Mouse (Mus musculus): Measurements from ENCODE around the gene Slc17a2.

Slc17a2 gene

DNA sequence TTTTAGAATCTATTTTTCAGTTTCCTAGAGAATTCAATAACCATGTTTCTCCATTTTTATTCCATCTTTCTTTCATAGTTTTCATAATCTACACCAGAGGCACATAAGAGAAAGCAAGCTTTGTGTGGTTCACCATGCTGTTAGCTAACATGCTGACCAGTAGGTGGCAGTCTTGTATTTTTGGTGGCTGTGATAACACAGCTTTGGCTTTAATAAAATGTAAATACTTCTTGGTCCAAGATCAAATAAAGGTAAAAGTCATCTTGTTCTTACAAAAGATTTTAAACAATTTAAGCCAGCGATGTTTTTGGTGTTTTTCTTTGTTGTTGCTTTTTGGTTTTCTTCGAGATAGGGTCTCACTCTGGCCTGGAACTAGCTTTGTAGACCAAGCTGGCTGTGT lies 14.3 kb upstream of the Slc17a2 start:
- peak; percentile 95 for ATAC-seq (ENCODE audit: low TSS enrichment)

DNA sequence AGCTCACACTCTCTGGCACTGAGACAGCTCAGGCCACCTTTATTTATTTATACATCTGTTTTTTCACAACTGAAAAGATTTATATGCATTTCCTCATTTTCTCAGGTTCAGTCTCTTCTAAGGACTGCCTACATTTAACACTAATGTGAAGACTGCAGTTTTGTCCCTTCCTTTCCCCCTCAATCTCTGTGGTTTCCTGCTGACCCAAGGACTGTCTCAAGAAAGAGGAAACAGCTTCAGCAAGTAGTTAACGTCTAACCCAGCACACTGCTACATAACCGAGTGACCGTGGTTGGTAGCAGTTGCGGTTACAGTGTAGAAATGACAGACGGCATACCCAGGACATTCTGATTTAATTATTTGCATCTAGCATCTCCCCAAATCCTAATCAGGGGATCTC lies 7.4 kb upstream of the Slc17a2 start:
- no peak for ATAC-seq (ENCODE audit: low TSS enrichment)

DNA sequence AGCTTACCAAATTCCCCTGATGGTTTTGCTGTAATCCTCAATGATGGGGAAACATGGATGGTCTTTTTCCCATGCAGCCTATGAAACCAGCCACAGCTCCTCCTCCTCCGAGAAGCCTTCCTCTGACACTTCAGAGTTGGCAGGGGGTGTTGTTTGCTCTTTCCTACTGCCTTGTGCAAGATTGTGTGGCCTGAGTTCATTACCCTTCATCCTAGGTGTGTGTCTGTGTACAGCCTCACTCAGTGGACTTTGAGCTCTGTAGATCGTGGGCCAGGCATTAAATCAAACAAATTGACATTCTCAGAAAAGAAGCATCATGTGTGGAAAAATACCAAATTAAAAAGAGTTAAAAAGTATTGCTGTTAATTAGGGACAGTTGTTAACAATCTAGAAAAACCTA lies 2.3 kb upstream of the Slc17a2 start:
- no peak for ATAC-seq (ENCODE audit: low TSS enrichment)

DNA sequence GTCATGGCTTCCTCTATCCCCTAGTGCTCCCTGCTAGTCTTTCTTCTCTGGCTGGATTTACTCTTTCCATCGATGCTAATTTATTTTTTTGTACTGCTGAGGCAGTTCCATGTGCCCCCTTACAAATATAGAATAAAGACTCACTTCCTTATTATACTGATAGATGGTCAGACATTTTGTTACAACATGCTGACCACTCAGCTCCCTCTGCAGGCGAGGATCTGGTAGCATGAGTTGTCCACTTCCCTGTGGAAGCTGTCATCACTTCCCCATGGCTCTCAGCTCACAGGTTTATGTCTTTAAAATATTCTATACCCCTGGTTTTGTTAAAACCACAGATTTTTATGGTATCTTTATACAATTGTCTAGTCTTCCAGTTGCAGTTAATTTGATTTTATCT lies 9.4 kb downstream of the Slc17a2 start:
- no peak for ATAC-seq (ENCODE audit: low TSS enrichment)

DNA sequence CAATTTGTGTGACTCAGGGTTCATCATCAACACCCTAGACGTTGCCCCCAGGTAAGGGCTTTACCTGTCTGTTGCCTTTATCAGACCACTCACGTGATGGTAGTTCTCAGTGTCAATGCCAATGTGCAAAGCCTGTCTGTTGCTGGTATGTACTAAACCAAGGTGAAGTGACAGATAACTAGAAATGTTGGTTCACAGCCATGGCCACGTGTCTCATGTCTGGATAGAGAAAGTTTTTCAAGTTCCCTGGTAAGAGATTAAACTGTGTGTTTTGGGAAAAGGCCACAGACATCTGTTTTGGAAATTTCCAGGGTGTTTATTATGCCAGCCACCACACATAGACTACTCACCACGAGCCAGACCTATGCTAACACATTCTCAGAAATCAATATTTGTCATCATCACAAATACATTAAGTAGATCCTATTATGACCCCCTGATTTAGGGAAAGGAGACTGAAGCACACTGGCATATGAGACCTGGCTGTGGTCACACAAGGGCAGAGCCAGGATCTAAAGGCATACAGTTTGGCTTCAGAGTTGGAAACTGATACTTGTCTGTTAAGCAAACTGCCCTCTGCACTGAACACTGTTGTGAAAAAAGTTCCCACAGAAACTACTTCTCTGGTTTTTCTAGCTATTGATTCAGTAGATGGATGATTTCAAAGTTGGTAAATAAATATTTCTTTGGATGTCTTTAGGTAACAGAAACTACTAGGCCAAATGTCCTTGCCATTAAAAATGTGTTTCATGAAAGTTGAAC lies 13.6 kb downstream of the Slc17a2 start:
- ATAC-seq (ENCODE audit: low TSS enrichment): no peak

DNA sequence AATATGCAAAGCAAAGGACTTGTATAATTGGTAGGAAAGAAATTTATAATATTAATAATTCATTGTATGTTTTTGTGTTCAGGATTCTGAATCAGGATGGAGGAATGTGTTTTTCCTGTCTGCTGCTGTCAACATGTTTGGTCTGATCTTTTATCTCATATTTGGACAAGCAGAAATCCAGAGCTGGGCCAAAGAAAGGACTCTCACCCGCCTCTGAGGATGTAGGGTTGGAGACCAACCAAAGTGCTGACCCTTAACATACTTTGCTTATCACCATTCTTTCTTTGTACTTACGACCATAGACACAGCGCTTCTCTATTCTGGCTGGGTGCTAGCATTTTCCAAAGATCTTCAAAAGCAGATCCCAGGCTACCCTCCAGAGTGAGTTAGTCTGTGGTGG lies 15.4 kb downstream of the Slc17a2 start:
- no peak for ATAC-seq (ENCODE audit: low TSS enrichment)

DNA sequence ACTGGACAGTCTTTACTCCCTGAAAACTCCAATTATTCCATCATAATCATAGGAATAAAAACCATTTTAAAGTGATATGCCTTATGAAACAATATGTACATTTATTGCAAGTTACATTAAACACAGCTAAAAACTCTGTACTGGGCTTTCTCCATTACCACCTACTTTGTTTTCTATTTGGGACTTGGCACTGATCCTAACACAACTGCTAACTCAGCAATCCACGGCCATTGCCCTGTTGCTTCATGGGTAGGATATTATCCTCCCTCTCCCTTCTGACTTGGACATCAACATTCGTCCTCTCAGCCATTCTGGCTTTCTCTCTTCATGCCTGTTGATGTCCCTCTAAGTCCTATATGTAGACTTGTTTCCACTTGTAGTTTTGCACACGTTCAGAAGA lies 19.8 kb downstream of the Slc17a2 start:
- ATAC-seq (ENCODE audit: low TSS enrichment): no peak

DNA sequence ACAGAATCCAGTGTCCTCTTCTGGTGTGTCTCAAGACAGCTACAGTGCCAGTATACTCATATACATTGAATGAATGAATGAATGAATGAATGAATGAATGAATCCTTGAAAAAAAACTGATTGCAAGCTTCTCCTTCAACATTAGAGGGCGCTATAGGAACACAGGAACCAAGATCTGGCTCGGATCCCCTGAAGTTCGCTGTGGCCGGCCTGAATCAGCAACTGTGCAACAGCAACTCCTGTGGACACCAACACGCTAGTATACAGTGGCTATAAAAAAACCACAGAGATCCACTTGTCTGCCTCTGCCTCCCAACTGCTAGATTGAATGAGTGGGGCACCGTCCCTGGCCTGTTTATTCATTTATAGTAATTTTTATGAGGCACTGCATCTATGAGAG lies 26.3 kb downstream of the Slc17a2 start:
- ATAC-seq (ENCODE audit: low TSS enrichment): peak; percentile 83

DNA sequence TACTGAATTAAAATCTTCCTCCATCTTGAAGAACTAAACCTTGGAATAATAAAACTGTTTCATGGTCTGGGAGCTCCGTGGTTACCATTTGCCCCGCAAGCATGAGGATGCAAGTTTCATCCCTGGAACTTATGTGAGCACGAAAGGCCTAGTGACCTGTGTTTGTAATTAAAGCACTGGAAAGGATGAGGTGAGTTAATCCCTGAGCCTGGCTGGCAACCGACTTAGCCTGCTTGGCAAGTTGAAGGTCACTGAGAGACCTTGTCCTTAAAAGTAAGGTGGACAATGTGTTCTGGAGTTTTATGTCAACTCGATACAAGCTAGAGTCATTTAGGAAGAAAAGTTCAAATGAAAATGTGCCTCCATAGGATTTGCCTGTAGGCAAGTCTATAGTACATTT lies 28.0 kb downstream of the Slc17a2 start:
- ATAC-seq (ENCODE audit: low TSS enrichment): no peak

DNA sequence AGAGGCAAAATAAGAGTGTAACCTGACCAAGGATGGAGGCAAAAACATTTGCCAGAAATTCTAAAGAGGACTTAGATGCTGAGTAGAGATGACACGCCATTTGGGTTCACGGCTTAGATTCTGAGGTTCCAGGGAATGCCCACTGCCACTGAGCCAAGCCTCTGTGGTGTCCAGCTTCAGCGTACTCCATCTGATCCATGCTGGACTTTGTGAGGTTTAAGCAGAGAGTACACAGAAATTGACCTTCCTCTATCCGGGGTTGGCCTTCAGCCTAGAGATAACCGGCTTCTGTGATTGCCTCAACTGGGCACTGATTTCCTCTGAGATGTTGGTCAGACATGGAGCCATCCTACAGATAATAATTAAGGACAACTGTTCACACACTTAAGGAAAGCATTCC lies 29.8 kb downstream of the Slc17a2 start:
- ATAC-seq (ENCODE audit: low TSS enrichment): no peak

DNA sequence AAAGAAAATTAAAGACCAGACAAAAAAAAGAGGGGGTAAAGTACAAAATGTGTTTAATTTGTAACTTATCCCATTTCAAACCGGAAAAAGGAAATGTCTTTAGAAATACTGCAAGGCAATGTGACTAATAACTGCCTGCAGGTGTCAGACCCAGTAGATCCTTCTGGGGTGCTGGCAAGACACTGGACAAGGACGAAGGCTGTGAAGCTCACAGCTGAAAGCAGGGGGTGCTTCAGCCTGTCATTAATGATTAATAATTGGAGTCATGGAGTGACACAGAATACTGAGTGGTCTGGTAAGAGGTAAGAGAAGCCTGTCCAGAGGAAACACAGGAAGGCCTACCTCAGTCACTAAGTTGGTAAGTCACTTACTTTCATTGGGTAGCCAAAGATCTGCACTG lies 32.5 kb downstream of the Slc17a2 start, which contains the start of gene Slc17a3:
Gene Slc17a3 (plus strand): TSS at position 127 of the 400 bp plus-strand sequence.
- ATAC-seq (ENCODE audit: low TSS enrichment): no peak

DNA sequence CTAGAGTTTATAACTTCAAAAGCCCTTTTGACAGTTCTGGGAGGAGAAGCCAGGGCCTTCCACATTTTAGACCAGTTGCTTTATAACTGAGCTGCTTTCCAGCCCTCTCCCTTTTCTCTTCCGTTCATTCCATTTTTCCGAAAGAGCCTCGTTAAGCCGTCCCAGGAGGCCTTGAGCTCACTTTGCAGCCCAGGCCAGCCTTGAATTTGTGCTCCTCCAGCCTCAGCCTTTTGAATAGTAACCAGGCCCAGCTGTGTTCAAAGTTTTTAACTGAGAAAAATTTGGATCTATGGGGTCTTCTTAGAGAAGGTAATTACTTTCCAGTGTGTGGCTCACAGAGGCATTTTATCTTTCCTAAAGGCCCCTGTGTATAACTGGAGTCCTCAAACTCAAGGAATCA lies 39.1 kb downstream of the Slc17a2 start:
- ATAC-seq (ENCODE audit: low TSS enrichment): no peak

DNA sequence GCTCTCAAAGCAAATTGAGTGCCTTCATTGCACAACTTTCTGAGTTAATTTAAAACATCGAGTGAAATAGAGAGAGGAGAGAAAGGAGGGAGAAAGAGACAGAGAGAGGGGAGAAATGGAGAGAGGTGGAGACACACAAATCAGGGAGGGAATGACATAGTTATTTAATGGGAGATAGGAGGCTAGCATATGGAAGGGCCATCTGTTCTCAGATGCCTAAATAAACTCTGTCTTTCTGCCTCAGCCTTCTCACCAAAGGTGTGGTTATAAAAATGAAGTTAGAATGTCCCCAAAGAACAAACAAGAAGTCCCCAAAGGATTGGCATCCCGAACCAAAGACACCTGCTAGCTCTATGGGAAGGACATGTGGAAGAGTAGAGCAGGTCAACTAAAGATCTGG lies 42.5 kb downstream of the Slc17a2 start:
- ATAC-seq (ENCODE audit: low TSS enrichment): peak; percentile 97

DNA sequence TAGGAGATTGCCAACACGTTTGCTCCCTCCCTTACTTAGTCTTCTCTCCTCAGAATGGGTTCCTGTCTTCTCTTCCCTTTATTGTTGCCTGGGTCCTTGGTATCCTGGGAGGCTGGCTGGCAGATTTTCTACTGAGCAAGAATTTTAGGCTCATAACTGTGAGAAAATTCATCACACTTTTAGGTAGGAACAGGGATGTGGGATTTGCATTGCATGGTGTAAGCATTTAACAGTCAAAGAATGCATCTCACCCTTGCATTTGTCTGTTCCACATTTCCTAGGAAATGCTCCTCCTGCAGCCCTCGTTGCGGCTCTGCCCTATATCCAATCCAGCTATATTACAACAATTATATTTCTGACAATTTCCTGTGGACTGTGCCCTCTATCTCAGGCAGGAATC lies 49.6 kb downstream of the Slc17a2 start:
- peak; percentile 95 for ATAC-seq (ENCODE audit: low TSS enrichment)

DNA sequence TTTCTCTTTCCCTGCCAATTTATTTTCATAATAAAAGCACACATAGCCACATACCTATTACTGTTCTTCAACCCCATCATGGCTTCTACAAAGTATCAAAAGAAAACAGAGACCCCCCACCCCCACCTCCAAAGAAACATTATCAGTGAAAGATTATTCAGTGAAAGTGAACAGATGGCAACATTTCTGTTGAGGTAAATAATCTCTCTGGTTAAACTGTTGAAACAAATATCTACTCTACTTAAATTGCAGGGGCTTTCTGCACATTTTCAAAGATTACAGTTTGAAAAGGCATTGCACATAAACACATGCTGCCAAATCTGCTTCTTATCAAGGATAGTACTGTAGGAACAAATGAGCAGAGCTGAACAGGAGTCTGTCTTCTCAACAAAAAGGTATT lies 55.0 kb downstream of the Slc17a2 start:
- no peak for ATAC-seq (ENCODE audit: low TSS enrichment)

DNA sequence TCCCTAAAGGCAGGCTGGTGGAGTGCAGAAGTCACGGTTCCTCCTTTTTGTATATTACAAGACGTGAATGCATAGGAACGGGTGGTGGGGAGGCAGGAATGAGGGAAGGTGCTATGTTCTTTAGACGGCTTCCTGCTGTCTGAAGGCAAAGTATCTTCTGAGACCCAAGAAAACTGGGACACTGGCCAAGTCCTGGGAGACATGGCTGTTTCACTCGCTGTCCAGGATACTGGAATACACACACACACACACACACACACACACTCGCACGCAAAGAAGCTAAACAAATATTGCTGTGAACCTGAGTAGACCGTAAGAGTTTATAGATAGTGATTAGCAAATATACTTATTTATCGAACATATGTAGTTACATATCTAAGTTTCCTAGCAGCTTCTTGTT lies 57.9 kb downstream of the Slc17a2 start:
- ATAC-seq (ENCODE audit: low TSS enrichment): no peak

DNA sequence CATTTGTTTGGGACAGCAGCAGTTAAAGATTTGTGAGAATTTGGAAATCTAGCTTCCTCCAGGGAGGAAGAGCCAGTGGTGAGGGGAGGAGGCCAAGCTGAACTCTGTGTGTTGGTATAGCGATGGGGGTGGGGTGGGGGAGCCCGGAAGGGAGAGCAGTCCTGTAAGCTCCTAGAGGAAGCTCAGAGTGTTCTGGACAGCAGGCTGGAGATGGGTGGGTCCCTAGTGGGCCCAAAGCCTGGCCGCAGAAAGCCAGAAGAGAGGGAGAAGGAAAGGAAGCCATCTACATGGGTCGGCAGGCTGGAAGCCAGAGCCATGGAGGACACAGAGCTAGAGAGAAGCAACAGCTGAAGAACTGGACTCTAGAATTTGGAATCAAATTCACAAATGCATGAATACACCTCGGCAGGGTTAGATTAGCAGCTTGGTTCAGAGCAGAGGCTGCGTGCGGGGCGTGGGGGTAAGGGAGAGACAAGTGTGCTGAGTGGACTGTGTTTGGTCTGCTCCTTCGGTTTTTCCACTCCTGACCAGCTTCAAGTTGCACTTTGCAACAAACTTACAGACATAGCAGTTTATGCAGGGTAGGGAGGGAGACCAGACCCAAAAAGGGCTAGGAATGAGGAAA lies 59.4 kb downstream of the Slc17a2 start:
- ATAC-seq (ENCODE audit: low TSS enrichment): no peak

DNA sequence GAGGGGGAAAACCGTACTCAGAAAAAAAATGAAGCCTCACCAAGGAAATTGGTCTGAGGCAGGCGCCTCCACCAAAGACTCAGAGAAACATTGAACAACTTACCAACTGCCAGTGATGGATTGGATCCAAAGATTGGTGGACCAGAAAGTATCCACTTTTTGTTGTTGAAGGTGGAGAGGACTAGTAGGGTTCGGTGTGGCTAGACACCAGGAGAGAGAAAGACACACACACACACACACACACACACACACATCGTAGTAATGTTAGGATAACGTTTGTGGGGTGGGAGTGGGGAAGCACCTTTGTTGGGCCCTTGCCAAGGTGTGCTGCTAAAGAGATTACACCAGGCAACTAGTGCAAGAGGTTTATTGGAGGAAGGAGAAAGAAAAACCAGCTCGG lies 60.2 kb downstream of the Slc17a2 start:
- no peak for ATAC-seq (ENCODE audit: low TSS enrichment)

DNA sequence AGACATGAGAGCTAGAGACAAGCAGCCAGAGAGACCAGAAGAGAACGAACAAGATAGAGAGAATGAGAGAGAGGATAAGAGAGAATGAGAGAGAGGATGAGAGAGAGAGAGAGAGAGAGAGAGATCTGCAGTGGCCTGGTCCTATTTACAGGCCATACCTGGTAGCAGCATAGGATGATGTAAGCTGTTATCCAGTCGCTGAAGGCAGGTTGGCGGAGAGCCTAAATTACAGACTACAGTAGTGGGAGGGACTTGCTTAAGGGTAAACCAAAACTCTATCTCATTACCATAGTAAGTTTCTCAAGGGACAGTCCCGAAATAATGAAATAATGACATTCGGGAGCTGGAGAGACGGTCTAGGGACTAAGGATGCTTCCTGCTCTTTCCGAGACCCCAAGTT lies 60.6 kb downstream of the Slc17a2 start, which contains the start of gene Slc17a1:
Gene Slc17a1 (plus strand): TSS at position 346 of the 400 bp plus-strand sequence.
- no peak for ATAC-seq (ENCODE audit: low TSS enrichment)

DNA sequence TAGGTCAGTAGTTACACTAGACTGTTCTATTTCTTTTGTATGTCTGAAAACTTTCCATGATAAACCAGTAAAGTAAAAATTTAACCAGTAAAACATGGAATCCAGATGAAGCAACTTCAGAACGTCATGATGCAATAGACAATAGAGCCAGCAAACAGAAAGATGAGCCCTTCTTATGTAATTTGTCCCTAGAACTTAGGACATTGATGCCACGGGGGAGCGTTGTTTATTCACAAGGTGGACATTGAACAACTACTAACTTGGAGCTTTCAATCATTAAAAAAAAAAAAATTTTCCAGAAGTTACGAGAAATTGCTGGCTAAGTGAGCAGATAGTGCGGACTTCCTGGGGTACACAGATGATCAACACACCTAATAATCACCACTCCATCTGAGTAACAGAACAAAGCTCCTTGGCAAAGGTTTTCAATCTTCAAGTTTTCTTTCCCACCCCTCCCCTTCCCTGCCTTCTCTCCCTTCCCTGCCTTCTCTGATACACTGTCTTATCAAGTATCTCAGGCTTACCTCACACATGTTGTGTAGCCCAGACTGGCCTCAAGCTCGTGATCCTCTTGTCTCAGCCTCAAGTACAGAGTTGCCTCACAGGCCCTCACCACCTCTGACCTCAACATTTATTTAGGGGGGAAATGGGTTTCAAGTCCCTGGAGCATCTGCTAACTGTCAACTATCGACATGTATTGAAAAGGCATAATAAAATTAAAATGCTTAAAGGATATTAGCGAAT lies 62.2 kb downstream of the Slc17a2 start:
- no peak for ATAC-seq (ENCODE audit: low TSS enrichment)

DNA sequence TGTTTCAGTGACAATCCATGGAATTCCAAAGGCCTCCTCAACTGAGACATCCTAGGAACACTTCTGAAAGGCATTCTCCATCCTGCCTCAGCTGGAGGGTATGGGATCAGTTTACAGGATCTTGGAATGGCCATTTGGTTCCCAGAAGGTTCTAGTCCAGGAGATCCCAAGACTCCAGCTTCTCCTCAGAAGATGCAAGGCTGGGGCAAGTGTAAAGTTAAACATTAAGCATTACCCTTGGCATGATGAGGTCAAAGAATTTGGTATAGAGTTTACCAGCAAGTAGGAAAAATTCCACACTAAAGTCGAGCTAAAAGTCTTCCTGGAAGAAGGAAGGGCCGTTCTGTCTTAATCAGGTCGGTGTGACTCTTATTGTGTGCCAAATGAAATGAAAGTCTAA lies 63.2 kb downstream of the Slc17a2 start:
- ATAC-seq (ENCODE audit: low TSS enrichment): no peak

DNA sequence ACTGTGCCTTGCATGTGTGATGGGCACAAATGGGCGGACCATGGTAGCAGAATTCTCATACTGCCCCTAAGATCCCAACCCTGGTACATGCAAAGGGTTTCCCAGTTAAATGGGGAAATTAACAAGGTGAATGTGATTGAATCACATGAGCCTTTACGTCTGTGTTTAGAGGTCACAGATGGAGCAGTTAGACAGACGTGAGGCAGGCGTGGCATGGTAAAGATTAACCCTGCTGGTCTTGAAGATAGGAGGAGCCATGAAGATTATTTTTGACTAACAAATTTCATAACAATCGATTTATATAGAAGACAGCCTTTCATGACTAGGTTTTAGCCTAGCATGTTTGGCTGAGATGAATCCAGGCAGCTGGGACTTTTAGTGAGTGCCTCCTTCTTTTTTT lies 66.3 kb downstream of the Slc17a2 start:
- ATAC-seq (ENCODE audit: low TSS enrichment): no peak
